Mouse (Mus musculus) embryo, embryonic 11.5 days (tissue): ENCODE measurements around the gene Frem2.

ENCODE experiments used
- DNase-seq: peaks from one replicate; pipeline ENCODE4 v3.0.0-alpha.2; 2012; ENCODE audit warnings: low read depth, low spot score

Frem2 gene

GRCm38 (mm10) chr3:53466481-53466880 lies 190.7 kb downstream of the Frem2 start:
- DNase-seq: no peak

DNA sequence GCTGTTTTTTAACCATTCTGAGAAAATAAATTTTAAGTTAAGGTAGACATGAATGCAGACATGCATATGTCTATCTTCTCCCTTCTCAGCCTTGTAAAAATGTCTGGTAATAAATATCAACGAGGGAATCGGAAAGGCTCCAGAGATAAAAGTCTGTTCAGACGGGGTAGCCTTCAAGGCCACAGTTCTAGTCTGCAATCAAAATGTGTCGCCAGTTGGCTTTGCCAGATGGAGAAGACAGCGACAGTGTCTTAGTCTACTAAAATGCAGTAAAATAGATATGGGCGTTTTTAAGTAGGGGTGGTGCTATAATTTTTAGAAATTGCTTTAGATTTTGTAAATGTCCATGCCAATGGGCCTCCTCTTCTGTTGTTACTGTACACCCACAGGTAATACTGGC lies 191.8 kb downstream of the Frem2 start:
- no peak for DNase-seq

- DNase-seq: no peak
Measured at GRCm38 (mm10) chr3:53464146-53464698, 192.9 kb downstream of the Frem2 start.
